Mouse (Mus musculus) intestine, embryonic 16.5 days (tissue): Measurements from ENCODE around the gene Msx3. TPM values are rescaled to one million over a fixed set of nuclear protein-coding genes. Genes with fewer than 3 reads are reported as not detected.

Source experiments
- ATAC-seq: fragments of 200-750 bp; cut with Nextera tagmentation; 2 replicates; pipeline ENCODE4 v1.8.0; 2017; ENCODE audit warnings: moderate TSS enrichment, moderate library complexity
- H3K27ac ChIP-seq: fragments of 300-500 bp; sonication (generic); 2 replicates; pipeline ENCODE4 v1.5.1; 2014; ENCODE audit warnings: mild to moderate bottlenecking, low read length
- H3K27me3 ChIP-seq: fragments of 300-500 bp; sonication (generic); replicated peaks from 2 replicates; pipeline ENCODE4 v1.6.1; 2014; ENCODE audit warnings: low read length, control low read depth, mixed read lengths; ENCODE audit not compliant: control insufficient read depth, insufficient read depth
- H3K36me3 ChIP-seq: fragments of 300-500 bp; sonication (generic); 2 replicates; pipeline ENCODE4 v1.6.1; 2014; ENCODE audit warnings: low read length, control low read depth; ENCODE audit not compliant: control insufficient read depth, insufficient read depth
- H3K4me1 ChIP-seq: fragments of 300-500 bp; sonication (generic); 2 replicates; pipeline ENCODE4 v1.6.1; 2014; ENCODE audit warnings: low read length, control low read depth, mixed read lengths; ENCODE audit not compliant: control insufficient read depth, insufficient read depth
- H3K4me2 ChIP-seq: fragments of 300-500 bp; sonication (generic); 2 replicates; pipeline ENCODE4 v1.6.1; 2014; ENCODE audit warnings: low read depth, low read length, control low read depth
- H3K4me3 ChIP-seq: fragments of 300-500 bp; sonication (generic); 2 replicates; pipeline ENCODE4 v1.5.1; 2014; ENCODE audit warnings: mild to moderate bottlenecking, low read length
- H3K9ac ChIP-seq: fragments of 300-500 bp; sonication (generic); 2 replicates; pipeline ENCODE4 v1.6.1; 2014; ENCODE audit warnings: low read depth, low read length
- H3K9me3 ChIP-seq: fragments of 300-500 bp; sonication (generic); 2 replicates; pipeline ENCODE4 v1.6.1; 2016; ENCODE audit warnings: low read length, control low read depth; ENCODE audit not compliant: control insufficient read depth
- WGBS: fragments of 180-500 bp; shearing (Covaris S2); extraction: QIAGEN DNeasy Blood & Tissue Kit; methylation state at CpG from one replicate; pipeline ENCODE4 v1.1.7; 2014; 5-methylcytosine and 5-hydroxymethylcytosine counted together
- polyA plus RNA-seq: library from polyadenylated mRNA; unstranded; fragments of >200 nt; fragmentation: Nextera tagmentation; extraction: Ambion mirVana; gene quantifications from 2 replicates; pipeline ENCODE4 v1.2.1, GENCODE M21; 2015

Msx3 gene
- polyA plus RNA-seq: not detected in 2 replicates

DNA sequence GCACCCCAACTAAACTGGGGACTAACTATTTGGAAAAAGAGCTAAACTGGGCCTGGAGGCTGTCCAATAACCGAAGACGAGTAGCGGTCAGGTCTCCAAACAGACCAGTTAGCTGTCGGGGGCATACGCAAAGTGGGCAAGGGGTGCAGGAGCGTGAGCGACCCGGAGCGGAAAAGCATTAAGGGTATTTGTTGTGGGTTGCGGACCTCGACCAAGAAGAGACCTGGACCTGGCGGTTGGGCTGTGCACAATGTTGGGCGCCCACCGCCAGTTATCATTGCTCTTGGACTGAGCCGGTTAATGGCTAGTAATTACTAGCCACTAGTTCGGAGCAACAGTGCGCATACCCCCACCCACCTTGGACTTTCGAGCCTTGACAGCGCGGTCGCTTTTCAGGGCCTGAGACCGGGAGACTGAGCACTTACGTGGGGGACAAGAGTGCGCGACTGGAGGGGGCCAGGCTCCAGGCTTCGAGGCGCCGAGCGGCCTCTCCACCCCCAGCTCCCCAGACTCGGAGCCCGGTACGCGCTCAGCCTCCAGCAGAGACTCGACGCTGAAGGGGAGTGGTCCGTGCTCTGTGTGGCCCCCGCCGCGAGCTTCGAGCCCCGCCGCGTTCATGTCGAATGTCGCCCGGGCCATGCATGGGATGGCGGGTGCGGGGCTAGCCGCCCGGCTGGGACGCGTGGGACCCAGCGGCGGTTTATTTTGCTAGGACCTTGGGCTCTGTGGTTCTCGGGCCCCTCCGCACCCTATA lies at the start of gene Msx3:
Gene Msx3 (minus strand): TSS at position 729 of the 754 bp plus-strand sequence.
- ATAC-seq: peak; percentile 31

DNA sequence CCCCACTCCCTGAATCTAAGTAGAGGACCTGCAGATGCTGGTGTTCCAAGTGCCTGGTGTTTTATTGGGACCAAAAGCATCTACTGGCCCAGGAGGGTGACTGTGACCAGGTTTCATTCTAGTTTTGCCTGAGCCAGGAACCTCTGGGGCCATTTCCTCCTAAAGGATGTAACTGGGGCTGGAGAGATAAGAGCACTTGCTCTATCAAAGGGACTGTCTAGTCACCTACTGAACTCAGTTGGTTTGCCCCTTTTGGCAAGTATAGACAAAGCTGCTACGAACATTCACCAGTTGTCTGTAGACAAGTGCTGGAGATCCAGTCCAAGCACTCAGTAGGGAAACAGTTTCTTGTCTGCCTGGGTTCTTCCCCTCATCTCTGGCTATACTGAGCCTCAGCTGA lies 49.6 kb upstream of the Msx3 start:
- Histone ChIP-seq H3K4me2 (no peak overlapping the region), H3K9me3 (no peaks in the 10 kb centered on the region), H3K4me1 (peaks cover 18% of the 10 kb centered on the region), H3K27me3 (no peaks in the 10 kb centered on the region), H3K27ac (no peak overlapping the region), H3K4me3 (no peak overlapping the region), H3K9ac (no peak overlapping the region), H3K36me3 (no peaks in the 10 kb centered on the region)
- ATAC-seq: no peak
- WGBS: 96% methylated on average over 1 of the region's 1 CpGs

More for the DNA sequence above, at the start of gene Msx3:
- Histone ChIP-seq H3K4me2 (peak within 1 kb of the TSS; percentile 86), H3K9me3 (no peaks in the 10 kb centered on the region), H3K27ac (no peak within 1 kb of the TSS), H3K36me3 (no peaks in the 10 kb centered on the region), H3K9ac (0 out of 2 replicates have a peak within 1 kb of the TSS, but pooled peaks have one; percentile 44), H3K4me3 (peak within 1 kb of the TSS; percentile 52), H3K27me3 (peaks cover 76% of the 10 kb centered on the region), H3K4me1 (peaks cover 19% of the 10 kb centered on the region)
- 1% methylated on average over 56 of the region's 56 CpGs for WGBS

DNA sequence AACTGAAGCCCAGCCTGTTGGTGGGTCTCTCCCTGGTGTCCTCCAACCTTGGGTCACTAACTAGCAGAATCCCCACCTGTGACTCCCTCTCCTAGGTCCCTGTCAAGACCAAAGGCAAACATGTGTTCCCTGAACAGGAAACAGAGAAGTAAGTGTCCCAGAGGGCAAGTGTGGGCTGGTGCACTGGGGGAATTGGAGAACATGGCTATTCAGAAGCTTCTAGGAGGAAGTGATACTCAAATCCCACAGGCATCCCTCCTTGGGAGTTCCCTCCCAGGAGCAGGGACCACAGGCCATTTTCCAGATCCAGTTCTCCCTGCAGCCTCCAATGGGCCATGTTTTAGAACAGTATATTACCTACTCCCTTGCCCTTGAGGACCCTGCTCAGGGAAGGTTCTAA lies 47.2 kb upstream of the Msx3 start:
- Histone ChIP-seq H3K4me3 (no peak overlapping the region), H3K36me3 (no peaks in the 10 kb centered on the region), H3K27ac (no peak overlapping the region), H3K9me3 (no peaks in the 10 kb centered on the region), H3K27me3 (no peaks in the 10 kb centered on the region), H3K9ac (no peak overlapping the region), H3K4me1 (peaks cover 14% of the 10 kb centered on the region), H3K4me2 (no peak overlapping the region)
- no peak for ATAC-seq

DNA sequence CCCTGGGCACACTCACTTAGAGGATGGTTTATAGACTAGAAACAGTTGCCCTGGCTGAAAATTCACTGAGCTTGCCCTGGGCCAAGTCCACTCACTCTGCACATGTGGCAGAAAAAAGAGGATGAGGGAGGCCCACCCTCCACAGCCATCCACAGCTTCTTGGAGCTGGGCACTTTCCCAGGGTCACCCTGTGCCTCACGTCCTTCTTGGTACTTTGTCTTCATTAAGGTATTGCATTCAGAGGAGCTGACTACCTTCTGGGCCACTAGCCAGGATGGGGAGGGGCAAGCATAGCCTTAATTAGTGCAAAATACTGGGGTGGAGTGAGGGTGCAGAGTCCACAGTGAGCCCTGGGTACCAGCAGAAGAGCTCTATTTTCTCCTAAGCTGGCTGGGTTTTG lies 46.7 kb upstream of the Msx3 start:
- peak overlapping the region; percentile 57 for H3K4me2 ChIP-seq
- H3K4me1 ChIP-seq: peaks cover 14% of the 10 kb centered on the region
- H3K4me3 ChIP-seq: peak overlapping the region; percentile 46
- peak; percentile 12 for ATAC-seq
- WGBS: 43% methylated on average over 1 of the region's 1 CpGs
- no peaks in the 10 kb centered on the region for H3K9me3 ChIP-seq
- H3K9ac ChIP-seq: 0 out of 2 replicates have a peak overlapping the region, but pooled peaks have one; percentile 12
- no peaks in the 10 kb centered on the region for H3K27me3 ChIP-seq
- H3K27ac ChIP-seq: no peak overlapping the region
- no peaks in the 10 kb centered on the region for H3K36me3 ChIP-seq

DNA sequence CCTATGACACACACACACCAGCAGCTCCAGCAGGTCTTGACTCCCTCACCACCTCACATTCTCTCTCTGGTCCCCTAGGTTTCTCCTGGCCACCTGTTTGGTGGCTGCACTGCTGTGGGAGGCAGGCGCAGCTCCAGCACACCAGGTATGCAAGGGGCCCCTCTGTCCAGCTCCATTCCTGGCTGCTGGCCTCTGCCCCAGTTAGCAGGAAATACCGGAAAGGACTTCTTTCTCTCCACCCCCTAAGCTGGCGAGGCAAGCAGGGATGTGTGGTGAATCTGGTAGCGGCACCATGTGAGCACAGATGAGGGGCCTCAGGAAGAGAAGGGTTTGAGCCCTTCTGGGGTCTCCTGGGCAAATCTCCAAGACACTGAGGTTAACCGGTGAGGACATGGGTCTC lies 46.1 kb upstream of the Msx3 start:
- Histone ChIP-seq H3K36me3 (no peaks in the 10 kb centered on the region), H3K4me1 (peaks cover 14% of the 10 kb centered on the region), H3K9me3 (no peaks in the 10 kb centered on the region), H3K27me3 (no peaks in the 10 kb centered on the region), H3K9ac (peak overlapping the region; percentile 48), H3K4me3 (peak overlapping the region; percentile 46), H3K27ac (peak overlapping the region; percentile 48), H3K4me2 (peak overlapping the region; percentile 57)
- WGBS: 33% methylated on average over 5 of the region's 5 CpGs
- ATAC-seq: peak; percentile 43

DNA sequence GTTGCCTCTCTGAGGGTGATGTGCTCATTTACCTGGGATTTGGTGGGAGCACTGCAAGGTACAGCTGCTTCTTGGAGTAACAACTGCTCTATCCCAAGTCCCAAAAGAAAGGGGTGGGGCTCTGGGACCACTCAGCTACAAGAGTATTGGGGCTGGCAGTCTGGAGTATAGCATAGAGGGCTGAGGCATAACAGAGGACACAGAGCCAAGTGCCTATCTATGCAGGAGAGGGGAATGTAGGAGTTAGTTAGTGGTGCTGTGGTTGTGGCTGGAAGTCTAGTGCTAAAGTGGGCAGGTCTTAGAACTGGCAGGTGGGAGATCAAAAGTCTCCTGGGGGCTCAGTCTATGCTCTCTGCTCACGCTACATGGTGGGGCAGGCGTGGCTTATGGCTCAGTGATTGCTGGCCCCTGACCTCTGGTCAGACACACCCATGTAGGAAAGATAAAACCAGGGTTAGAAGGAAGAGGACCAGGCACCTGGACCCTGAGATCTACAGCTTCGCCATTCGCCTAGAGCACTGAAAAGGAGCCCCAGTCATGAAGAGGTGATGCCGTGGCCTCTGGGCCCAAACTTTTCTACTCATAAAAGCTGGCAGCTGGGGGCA lies 44.1 kb upstream of the Msx3 start, which contains the start of gene Prap1:
Gene Prap1 (plus strand): TSS at position 472 of the 605 bp plus-strand sequence.
- H3K27ac ChIP-seq: peak within 1 kb of the TSS; percentile 75
- H3K4me1 ChIP-seq: peaks cover 14% of the 10 kb centered on the region
- peak; percentile 83 for ATAC-seq
- H3K9me3 ChIP-seq: no peaks in the 10 kb centered on the region
- H3K9ac ChIP-seq: peak within 1 kb of the TSS; percentile 53
- WGBS: 44% methylated on average over 5 of the region's 5 CpGs
- no peaks in the 10 kb centered on the region for H3K27me3 ChIP-seq
- H3K4me2 ChIP-seq: peak within 1 kb of the TSS; percentile 57
- no peaks in the 10 kb centered on the region for H3K36me3 ChIP-seq
- H3K4me3 ChIP-seq: peak within 1 kb of the TSS; percentile 46

DNA sequence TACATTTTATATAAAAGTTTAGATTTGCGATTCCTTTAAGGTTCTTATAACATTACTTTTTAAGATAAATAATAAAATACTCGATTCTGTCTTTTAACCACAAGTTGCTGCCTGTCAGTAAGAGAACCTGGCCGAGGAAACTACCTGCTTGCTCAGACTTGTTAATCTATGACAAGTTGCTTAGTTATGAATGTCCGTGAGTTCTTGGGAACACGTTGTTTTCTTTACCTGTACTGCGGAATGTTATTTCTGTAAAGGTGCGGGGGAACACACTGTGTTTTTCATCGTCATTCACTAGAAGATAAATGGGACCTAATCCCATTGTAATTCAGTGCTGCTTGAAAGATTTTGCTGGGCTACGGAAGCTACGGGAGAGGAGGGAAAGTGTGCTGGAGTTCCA lies 41.7 kb upstream of the Msx3 start:
- Histone ChIP-seq H3K9ac (no peak overlapping the region), H3K27ac (no peak overlapping the region), H3K36me3 (no peaks in the 10 kb centered on the region), H3K4me1 (peaks cover 13% of the 10 kb centered on the region), H3K27me3 (no peaks in the 10 kb centered on the region), H3K4me2 (no peak overlapping the region), H3K4me3 (no peak overlapping the region), H3K9me3 (no peaks in the 10 kb centered on the region)
- no peak for ATAC-seq
- 73% methylated on average over 10 of the region's 10 CpGs for WGBS

DNA sequence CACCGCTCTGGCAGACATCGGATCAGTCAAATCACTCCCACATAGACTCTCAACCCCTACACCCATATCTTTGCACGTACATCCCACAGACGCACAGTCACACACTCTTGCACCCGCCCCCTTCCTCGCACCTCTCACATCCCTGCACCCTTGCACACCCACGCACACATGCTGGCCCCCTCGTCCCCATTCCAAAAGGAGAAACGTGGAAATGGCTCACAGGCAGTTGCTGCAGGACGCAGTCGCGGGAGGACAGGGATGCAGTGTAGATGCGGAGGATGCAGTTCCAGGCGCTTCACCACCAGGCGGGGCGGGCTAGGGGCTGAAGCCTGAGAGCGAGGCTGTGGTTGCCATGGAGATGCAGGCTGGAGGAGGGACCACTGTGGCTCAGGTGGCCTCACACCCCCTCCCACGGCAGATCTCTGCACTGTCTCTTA lies 33.4 kb upstream of the Msx3 start, which contains the start of gene Caly:
Gene Caly (minus strand): TSS at position 307 of the 437 bp plus-strand sequence.
- H3K4me1 ChIP-seq: peaks cover 3% of the 10 kb centered on the region
- WGBS: 5% methylated on average over 18 of the region's 18 CpGs
- H3K27ac ChIP-seq: no peak within 1 kb of the TSS
- peaks cover 26% of the 10 kb centered on the region for H3K27me3 ChIP-seq
- H3K9ac ChIP-seq: no peak within 1 kb of the TSS
- H3K4me2 ChIP-seq: no peak within 1 kb of the TSS
- 0 out of 2 replicates have a peak, but pooled peaks have one; percentile 45 for ATAC-seq
- H3K9me3 ChIP-seq: no peaks in the 10 kb centered on the region
- H3K4me3 ChIP-seq: no peak within 1 kb of the TSS
- no peaks in the 10 kb centered on the region for H3K36me3 ChIP-seq

DNA sequence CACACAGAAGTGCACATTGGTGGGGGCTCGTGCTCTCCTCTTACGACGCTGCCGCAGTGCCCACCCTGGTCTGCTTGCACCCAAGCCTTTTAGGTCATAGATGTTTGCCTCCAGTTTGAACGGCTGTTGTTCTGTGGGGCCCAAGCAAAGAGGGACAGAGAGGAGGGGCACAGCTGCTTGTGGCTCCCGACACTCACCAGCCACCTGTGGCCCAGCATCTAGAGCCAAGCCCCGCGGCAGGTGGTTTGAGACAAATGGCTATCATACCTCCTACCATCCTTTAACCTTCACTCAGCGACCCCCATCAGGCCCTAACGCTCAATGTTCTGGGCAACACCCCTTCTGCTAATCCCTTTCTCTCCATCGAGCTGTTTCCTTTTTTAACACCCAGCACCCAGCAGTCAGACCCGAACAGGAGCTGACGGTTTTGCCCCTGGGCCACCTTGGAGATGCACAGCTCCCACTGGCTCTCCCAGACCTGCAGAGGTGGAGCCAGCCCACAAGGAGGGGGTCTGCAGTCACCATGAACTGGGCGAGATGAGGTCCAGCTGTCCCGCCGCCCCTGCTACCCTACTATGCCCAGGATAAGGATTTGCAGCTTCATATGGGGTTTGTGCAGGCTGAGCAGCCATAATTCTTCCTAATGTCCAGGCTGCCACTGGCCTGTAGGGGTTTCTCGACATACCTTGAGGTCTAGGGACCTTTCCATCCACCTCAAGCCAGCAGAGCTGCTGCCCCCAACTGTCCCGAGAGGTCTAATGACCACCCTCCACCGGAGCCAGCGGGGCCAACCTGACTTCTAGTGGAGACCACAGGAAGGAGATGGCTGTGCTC lies 32.7 kb upstream of the Msx3 start:
- no peak overlapping the region for H3K27ac ChIP-seq
- H3K27me3 ChIP-seq: peaks cover 26% of the 10 kb centered on the region
- no peaks in the 10 kb centered on the region for H3K36me3 ChIP-seq
- H3K4me2 ChIP-seq: no peak overlapping the region
- no peak overlapping the region; the same call in 1 of the 2 replicates for H3K4me3 ChIP-seq
- 26% methylated on average over 20 of the region's 20 CpGs for WGBS
- no peak for ATAC-seq
- no peaks in the 10 kb centered on the region for H3K9me3 ChIP-seq
- H3K4me1 ChIP-seq: peaks cover 3% of the 10 kb centered on the region
- H3K9ac ChIP-seq: no peak overlapping the region
